Mouse (Mus musculus) CD8-positive naive resting alpha-beta T cell, adult 2 months (primary cell): ENCODE measurements around the gene Usp40.
A peak's percentile ranks its signal among the peaks of the same experiment; 100 is the strongest.

Experiments used
- DNase-seq, 2 experiments: peaks; one replicate each; pipeline ENCODE4 v3.0.0; 2022; ENCODE audit warnings: low read depth in 2 of 2, low spot score in 2 of 2

Gene Usp40

DNA sequence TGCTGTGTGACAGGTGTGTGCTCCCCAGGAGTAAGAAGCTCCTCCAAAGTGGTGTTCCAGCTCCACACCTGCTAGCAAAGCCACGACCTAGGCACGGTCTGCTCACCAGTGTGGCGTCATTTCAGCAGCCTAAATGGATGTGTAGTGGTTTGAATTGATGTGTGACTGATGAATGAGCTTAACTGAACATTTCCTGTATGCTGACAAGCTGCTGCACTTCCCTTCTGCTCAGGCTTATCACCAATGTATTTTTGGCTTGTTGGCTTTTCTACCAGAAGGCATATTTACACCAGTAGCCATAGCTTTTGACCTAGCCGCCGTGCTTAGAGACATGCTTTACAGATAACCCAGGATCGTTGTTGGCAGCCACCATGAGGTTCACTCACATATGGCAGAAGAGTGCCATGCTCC is 60.7 kb downstream of the Usp40 start:
- no peak for DNase-seq

DNA sequence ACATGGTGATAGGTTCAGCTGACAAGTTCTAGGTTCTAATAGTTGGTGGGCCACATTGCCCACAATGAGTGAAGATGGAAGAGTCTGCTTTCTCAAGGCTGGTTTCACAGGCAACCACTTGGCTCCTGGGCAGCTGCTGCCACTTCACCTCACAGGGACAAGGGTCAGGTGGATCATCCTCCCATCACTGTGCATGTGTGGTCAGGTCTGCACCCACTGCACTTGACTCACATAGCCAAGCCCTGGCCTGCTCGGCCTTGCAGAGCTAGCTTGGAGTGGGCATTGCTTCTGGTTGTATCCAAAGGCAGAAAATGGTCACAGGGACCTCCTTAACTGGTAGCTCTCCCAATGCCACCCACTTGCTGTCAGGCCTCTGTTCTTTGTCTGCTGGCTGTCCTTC is 66.6 kb downstream of the Usp40 start:
- DNase-seq = no peak

DNA sequence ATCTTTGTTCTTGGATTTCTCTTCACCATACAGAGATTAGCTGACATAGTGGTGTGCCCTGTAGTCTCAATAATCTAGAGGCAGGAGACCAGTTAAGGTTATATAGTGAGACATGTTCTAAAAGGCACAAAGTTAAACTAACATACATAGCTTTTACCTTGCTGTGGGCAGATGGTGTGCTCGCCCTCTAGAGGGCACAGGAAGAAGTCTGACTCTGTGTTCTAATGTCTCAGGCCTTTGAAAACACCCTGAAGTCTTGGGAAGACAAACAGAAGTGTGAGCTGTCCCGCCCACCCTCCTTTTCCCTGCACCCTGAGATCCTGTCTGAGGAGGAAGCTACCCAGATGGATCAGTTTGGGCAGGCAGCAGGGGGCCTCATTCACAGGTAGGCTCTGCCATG is 71.8 kb downstream of the Usp40 start:
- DNase-seq = no peak

DNA sequence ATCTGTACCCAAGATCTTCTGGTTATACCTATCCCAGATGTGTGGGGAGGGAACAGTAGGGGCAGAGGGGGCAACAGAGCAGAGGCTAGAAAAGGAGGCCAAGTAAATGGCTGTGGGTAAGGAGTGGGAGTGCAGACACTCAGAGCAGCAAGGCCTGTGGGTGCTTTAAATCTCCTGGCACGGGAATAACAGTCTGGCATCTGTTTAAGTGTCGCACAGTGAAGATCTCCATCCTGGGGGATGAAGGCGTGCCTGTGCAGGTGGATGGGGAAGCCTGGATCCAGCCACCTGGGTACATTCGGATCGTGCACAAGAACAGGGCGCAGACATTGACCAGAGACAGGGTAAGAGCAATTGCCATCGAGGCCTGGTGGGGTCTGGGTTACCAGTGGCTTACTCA is 72.3 kb downstream of the Usp40 start:
- DNase-seq = no peak

DNA sequence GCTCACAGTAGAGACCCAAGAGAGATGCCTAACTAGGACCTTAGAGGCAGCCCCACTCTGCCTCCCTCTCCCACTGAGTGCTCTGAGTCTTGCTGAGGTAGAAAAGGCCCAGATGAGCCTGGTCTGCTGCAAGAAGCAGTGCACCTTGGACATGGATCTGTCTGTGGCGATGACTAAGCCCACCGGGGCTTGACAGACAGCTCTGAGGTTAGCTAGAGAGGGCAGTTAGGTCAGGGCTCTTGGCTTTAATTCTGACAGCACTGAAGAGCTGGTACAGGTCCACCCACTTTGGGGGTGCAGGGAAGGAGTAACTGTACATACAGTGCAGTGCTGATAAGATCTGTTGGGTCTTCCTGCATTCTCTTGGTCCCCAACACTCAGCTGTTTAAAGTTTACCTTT is 72.8 kb downstream of the Usp40 start:
- DNase-seq = no peak

DNA sequence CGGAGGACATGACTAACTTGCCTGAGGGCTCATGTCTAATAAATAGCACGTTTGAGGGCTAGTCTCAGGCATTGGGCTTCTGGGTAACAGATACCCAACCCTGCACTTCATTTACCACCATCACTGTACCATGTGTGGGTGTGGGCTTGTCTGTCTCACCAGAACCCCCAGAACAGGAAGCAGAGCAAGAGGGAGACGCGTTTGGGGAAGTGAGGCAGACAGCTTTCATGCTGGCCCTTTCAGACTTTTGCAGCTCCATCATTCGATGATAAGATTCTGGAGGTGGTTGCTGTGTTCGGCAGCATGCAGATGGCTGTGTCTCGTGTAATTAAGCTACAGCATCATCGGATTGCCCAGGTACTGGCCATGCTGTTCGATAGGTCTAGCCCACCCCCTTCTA is 73.3 kb downstream of the Usp40 start:
- DNase-seq = no peak

DNA sequence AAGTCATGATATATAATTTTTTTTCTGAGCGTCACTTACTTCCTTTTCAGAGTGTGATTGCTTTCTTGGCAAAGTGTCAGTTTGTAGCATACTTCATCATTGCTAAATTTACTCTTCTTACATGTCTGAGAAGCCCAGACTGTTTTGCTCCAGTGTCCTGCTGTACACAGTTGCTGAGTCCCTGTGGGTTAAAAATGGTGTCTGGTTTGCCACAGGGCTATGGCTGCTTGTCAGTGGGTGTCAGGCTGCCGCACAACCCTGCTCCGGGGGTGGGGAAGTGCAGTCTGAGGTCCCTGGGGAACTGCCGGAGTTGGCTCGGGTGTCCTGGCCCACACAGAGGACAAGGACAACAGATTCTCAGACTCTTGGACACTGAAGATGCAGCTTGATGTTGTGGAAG is 75.3 kb downstream of the Usp40 start:
- DNase-seq = no peak

DNA sequence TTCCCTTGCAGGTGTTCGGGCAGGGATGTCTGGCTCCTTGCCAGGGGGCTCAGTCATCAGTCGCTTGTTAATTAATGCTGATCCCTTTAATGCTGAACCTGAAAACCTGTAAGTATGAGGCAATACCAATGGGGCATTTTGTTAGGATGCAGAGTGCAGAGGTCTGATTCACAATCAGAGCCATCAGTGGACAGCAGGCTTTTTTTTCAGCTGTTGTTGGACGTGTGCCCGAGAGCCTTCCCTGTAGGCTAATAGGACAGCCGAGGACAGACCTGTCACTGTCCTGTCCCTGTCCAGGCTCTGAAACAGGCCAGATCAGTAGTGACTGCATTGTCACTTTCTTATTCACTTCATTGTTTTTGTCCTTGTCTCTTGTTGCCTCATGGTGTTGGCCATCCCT is 78.6 kb downstream of the Usp40 start:
- DNase-seq = no peak

DNA sequence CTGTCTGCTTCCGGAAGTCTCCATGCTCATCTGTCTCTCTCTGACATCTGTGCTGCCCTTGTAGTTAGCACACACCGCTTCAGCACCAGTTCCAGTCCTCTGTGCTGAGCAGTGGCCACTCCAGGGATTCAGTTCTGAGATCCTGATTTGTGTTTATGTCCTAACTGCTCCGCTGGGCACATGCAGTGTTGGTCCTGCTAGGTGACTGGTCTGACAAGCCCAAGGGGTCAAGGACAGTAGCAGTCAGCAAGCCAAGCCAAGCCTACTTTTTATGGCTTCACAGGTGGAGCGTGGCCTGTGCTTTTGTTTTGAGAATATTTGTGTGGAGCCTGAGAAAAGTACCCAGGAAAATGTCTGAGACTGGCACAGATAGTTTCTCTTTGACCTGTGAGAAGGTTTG is 83.5 kb downstream of the Usp40 start:
- no peak for DNase-seq

DNA sequence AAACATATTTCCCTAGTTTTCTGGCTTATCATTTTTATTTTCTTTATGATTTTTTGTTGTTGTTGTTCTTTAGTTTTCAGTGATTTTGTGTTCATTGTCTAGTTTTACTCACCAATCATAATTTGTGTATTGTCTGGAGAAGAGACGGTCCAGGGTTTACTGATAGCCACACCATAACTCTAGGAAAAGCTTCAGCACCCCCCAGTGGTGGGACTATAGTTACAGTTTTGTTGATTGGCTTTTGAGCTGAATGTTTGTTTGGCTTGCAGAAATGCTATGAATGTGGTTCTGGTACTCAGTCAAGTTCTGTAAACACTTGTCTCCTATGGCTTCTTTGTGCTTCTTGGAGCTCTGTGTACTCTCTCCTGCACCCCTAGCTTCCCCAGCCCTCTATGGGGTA is 85.7 kb downstream of the Usp40 start:
- DNase-seq = peak in 1 of 2 experiments; percentile 42

DNA sequence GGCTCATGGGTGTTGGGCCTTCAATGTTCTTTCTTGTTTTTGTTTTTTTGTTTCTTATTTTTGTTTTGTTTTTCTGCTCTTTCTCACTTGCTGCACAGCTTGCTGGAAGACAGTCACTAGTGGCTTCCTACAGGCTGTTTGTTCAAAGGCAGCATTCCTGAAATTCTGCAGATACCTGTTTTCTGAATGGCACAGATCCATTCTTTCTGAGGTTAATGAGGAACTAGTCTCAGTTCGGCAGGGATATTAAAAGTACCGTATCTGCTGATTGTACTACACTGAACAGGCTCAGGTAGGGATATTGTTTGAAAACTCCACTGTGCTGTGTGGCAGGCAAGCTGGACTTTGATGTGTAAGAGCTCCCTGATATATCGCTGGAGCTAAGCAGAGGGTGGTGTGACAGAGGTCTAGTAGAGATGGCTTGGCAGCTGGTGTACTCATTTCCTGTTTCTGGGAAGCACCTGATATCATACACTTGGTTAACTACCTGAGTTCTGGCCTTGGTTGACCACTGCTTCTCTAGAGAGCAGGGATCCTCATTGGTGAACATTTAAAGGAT is 88.2 kb downstream of the Usp40 start:
- DNase-seq = no peak

DNA sequence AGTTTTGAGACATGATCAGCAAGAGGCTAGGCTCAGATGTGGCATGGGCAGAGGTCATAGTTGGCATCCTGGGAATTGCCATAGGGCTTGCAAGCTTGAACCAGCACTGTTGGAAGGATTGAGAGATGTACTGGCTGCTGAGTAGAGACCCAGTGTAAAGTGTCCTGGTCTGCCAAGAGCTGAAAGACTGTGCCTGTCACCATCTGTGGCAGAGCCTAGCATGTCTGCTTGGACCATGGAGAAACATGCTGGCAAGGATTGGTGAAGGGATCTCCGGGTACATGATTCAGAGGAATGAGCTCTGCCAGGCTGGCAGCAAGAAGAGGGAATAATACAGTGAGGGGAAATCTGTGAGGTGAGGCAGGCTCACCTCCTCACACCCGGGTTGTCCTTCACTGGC is 90.3 kb downstream of the Usp40 start:
- no peak for DNase-seq

DNA sequence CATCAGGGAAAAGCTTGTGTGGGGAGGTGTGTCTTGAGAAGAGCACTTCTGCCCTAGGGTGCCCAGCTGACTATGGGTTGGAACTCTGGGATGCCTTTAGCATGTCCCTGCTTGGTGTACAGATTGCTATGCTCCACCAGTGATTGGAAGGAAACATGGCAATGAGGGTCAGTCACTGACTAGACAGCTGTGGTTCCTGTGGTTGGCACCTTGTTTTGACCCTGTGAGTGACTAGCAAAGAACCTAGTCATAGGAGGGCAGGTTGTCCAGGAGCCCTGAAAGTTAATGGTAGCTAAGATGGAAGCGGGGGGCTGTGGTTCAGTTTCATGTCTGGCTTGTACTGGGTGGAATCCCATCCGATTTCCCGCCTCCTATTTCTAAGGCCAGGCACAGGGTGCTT is 91.0 kb downstream of the Usp40 start:
- DNase-seq = no peak

DNA sequence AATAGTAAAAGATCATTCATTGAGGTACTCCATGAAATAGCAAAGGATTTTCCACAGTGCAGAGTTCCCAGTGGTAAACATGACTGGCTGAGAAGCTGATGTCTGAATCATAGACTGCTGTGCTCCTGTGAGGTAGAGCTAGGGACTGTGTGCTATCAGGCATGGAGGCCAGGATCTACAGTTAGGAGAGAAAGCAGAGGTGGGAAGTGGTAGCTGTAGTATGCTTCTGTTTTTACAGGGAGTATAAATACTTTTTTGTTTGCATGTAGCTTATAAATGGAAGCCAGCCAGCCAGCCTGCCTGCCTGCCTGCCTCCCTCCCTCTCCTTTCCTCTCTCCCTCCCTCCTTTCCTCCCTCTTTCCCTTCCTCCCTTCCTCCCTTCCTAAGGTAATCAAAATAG is 95.0 kb downstream of the Usp40 start:
- no peak for DNase-seq

DNA sequence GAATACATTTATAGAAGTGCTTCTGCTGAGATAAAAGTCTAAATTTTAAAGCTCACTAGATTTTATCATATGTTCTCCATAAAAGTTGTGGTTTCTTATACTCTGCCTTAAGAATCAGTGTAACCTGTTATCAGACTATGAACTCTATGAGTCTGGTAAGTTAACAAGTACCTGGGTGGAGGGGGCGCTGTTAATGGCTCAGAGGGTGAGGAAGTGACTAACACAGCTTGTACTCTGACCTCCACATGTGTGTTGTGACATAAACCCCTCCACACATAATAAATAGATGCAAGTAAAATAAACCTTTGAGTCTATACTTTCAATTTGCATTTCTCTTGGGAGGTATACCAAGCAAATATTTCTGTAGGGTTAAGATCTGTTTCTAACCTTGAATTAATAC is 97.9 kb downstream of the Usp40 start:
- no peak for DNase-seq

DNA sequence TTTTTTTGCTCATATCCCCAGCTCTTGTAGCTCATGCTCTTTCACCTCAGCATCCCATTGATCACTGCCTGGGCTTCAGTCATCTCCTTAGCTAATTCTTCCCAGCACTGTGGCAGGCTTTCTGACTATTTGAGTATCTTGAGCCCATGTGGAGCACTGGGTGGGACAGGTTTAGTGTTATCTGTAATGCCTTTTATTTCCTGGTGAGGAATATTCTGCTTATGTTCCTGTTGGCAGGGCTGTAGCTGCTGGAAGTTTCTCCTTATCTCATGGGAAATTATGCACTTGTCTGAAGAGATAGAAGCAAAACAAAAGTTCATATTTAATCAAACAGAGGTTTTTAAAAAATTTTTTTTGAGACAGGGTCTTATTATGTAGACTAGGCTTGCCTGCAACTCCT is 98.8 kb downstream of the Usp40 start:
- no peak for DNase-seq

DNA sequence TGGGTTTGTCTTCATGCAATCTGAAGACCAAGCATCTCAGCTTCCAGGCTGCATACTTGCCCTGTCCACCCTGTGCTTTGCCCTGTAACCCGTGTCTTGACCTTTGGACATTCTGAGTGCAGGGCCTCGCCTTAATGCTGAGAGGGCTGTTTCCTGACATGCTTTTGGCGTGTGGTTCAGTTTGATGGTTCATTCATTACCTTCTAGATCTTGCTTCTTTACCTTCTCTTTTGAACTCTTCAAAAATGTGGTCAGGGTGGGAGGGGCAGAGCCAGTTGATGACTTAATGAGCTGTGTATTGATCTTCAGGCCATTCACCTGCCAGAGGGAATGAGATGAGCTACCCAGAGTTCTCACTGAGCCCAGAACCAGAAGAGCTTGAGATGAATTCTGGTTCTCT is 99.6 kb downstream of the Usp40 start:
- peak in 1 of 2 experiments; percentile 28 for DNase-seq

DNA sequence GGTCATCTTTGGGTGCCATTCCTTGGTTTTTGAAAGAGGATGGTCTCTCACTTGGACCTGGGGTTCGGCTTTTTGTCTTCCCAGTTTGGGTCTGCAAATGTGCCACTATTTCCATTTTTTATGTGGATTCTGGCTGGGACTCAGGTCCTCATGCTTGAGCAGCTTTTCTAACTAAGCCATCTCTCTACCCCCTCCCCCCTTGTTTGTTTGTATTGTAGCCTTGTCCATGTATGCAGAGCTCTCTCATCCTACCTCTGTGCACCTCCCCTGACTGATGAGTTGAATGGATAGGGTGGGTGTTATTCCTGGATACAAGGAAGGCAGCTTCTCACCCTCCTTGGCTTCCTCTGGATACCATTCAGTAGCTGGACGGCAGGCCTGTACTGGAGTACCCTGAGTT is 100.3 kb downstream of the Usp40 start:
- DNase-seq = no peak

DNA sequence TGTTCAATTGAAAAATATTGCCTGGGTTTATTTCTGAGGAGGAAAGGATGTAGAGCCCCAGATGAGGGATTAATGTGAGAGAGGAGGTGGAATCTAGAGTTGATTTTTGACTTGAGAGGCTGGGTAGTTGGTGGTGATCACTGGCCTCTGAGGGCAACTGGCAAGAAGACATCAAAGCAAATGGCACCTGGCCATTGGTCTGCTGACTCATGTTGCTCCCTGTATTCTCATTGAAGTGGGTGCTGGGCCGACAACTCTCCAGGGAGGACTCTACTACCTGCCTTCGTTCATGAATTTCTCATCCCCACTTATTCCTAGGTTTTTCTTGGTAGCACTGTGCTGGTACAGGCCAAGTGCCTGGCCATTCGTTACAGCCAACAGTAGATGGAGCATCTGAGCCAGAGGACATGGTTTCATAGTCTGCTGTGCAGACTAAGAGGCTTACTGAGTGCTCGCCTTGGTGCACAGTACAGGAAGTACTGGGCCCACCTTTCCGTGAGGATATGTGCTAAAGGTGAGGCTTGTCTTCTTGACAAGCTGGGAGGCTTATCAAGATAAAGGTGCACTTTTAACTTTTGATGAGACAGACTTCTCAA is 101.9 kb downstream of the Usp40 start:
- DNase-seq = no peak

DNA sequence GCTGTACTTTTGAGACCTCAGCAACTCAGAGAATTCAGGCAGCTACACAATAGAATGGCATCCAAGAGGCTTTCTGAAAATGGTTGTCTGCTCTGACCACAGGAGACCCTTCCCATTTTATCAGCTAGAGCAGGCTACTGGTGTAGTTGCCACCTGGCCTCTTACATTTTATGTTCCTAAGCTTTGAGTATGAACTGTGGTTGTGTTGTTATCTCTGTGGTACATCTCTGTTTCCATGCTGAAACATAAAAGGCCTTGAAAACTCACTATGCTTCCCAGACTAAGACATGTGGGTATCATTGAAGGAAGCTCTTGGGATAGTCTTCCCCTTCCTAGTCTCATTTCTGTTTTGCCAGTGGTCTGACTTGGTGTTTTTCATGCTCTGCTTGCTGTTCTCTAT is 106.2 kb downstream of the Usp40 start:
- DNase-seq = no peak

DNA sequence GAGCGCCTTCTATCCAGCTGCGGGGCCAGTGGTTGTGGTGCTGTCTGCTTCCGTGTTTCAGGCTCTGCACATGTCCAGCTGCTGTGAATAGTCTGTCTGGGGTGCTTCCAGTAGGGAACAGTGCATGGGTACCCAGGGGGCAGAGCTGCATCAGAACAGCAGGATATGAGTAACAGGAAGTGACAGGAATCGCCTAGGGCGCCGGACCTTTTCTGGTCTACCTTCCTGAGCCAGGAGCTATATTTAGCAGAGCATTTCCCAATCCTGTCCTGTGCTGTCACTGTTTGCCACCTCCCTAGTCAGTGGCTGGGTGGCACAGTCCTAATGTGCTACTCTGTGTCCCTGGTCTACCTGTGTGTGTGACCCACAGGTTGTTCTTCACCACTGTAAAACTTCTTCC is 107.4 kb downstream of the Usp40 start:
- no peak for DNase-seq

DNA sequence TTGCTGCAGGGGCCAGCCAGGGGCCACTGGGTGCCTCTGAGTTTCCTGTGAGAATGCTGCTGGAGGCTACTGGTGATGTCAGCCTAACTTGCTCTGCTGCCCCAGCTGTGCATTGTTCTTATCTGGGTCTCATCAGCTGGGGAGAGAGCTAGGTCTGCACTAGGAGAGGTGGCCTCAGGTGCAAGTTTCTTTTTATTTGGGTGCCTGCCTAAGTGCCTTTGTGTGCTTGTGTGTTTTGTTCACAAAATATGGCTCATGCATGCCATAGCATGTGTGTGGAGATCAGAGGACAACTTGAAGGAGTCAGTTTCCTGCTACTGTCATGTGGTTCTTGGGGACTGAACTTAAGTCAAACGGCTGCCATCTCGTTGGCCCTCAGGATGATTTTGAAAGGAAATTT is 108.7 kb downstream of the Usp40 start:
- no peak for DNase-seq

DNA sequence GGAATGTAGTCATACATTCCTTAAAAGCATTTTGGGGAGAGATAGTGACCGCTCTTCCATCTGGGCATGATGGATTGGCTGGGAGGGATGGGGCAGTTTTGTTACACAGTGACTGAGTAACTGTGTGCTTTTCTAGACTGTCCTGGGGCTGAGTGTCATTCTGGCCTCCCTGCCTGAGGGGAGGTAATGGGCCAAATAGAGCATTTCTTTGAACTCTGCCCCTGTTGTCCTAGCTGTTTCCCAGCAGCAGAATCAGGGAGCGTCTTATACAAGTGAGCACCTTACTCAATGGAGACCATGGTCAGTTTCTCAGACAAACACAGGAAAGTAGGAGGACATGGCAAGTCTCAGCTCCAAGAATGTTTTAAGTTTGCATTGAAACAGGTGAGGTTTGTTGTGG is 111.4 kb downstream of the Usp40 start:
- no peak for DNase-seq
